Mouse (Mus musculus) myocyte (in vitro differentiated cells): ENCODE measurements around the gene Dusp22. TPM values are rescaled to one million over a fixed set of nuclear protein-coding genes. Genes with fewer than 3 reads are reported as not detected.

Experiments used
- H3K27me3 ChIP-seq: one replicate; pipeline ENCODE4 v1.6.1; 2011; ENCODE audit not compliant: control insufficient read depth, insufficient read depth, insufficient read length
- H3K36me3 ChIP-seq: one replicate; pipeline ENCODE4 v1.6.1; 2011; ENCODE audit not compliant: control insufficient read depth, insufficient read depth
- H3K4me2 ChIP-seq: one replicate; pipeline ENCODE4 v1.6.1; 2011; ENCODE audit warnings: low read depth, control low read depth
- H3K4me3 ChIP-seq: one replicate; pipeline ENCODE4 v1.5.1; 2011; ENCODE audit warnings: mild to moderate bottlenecking, control low read depth, moderate library complexity
- H3K79me2 ChIP-seq: one replicate; pipeline ENCODE4 v1.6.1; 2011; ENCODE audit not compliant: control insufficient read depth, insufficient read depth
- H3ac ChIP-seq: one replicate; pipeline ENCODE4 v1.6.1; 2011; ENCODE audit not compliant: control insufficient read depth, insufficient read length
- CEBPB ChIP-seq: IDR thresholded peaks from 2 replicates; pipeline ENCODE4 v1.6.1; 2011; ENCODE audit warnings: mild to moderate bottlenecking, moderate library complexity; ENCODE audit not compliant: poor library complexity, insufficient read depth, severe bottlenecking
- E2F4 ChIP-seq: IDR thresholded peaks from one replicate; pipeline ENCODE4 v1.6.1; 2011; ENCODE audit warnings: mild to moderate bottlenecking, control low read depth, moderate library complexity; ENCODE audit not compliant: insufficient read depth
- MAX ChIP-seq: IDR thresholded peaks from one replicate; pipeline ENCODE4 v1.6.1; 2011; ENCODE audit warnings: low read depth, mild to moderate bottlenecking, control low read depth
- MYOD1 ChIP-seq, 3 experiments: IDR thresholded peaks; one replicate each; pipeline ENCODE4 v1.6.1; 2011; ENCODE audit warnings: control low read depth in 2 of 3, low read depth in 2 of 3, mild to moderate bottlenecking in 2 of 3, moderate library complexity in 1 of 3; ENCODE audit not compliant: insufficient read length in 2 of 3, control insufficient read depth in 1 of 3
- MYOG ChIP-seq, 3 experiments: IDR thresholded peaks; one replicate each; pipeline ENCODE4 v1.6.1; 2011; ENCODE audit warnings: control low read depth in 2 of 3, low read depth in 2 of 3, mild to moderate bottlenecking in 2 of 3; ENCODE audit not compliant: insufficient read length in 2 of 3, control insufficient read depth in 1 of 3, insufficient read depth in 1 of 3
- POLR2A ChIP-seq: IDR thresholded peaks from one replicate; pipeline ENCODE4 v1.6.1; 2011; ENCODE audit warnings: low read depth, mild to moderate bottlenecking, control low read depth, moderate library complexity; ENCODE audit not compliant: insufficient read length
- POLR2AphosphoS2 ChIP-seq: IDR thresholded peaks from one replicate; pipeline ENCODE4 v1.6.1; 2011; ENCODE audit warnings: low read depth, control low read depth; ENCODE audit not compliant: insufficient read length
- REST ChIP-seq: IDR thresholded peaks from one replicate; pipeline ENCODE4 v1.6.1; 2011; ENCODE audit warnings: mild to moderate bottlenecking, control low read depth, moderate library complexity; ENCODE audit not compliant: insufficient read depth, insufficient read length
- SRF ChIP-seq: IDR thresholded peaks from one replicate; pipeline ENCODE4 v1.6.1; 2011; ENCODE audit warnings: low read depth; ENCODE audit not compliant: control insufficient read depth, insufficient read length
- TCF12 ChIP-seq: IDR thresholded peaks from one replicate; pipeline ENCODE4 v1.6.1; 2011; ENCODE audit warnings: mild to moderate bottlenecking, control low read depth; ENCODE audit not compliant: poor library complexity, insufficient read depth, severe bottlenecking
- TCF3 ChIP-seq: IDR thresholded peaks from one replicate; pipeline ENCODE4 v1.6.1; 2011; ENCODE audit warnings: low read depth, control low read depth; ENCODE audit not compliant: insufficient read length
- USF1 ChIP-seq: IDR thresholded peaks from one replicate; pipeline ENCODE4 v1.6.1; 2011; ENCODE audit warnings: low read depth, mild to moderate bottlenecking, control low read depth, moderate library complexity
- polyA plus RNA-seq: library from polyadenylated mRNA; unstranded; fragments of >200 nt; fragmentation: generic; extraction: Trizol; gene quantifications from one replicate; pipeline ENCODE4 v1.2.1, GENCODE M21; 2012; ENCODE audit warnings: missing spikeins

The Dusp22 gene
- polyA plus RNA-seq, 1 experiment = 10.4 TPM

DNA sequence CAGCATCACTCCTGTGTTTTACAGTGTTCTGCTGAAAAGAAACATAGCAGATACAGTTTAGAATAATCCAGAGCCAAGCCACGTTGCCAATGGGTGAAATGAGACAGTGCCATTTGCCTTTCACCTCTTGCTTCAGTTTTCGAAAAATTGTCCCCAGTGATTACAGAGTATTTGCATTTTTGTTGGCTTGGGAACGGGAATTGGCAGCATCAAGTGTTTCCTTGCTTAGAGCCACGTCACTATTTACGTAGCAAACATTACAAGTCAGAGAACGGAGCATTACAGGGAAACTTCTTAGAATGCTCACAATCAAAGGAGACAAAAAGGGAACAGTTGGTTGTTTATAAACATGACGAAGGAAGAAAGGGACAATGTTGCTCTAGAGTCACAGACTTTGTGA lies 85.3 kb downstream of the Dusp22 start:
- Histone ChIP-seq H3K36me3 (no peaks in the 10 kb centered on the region), H3K4me3 (no peak overlapping the region), H3K79me2 (no peaks in the 10 kb centered on the region), H3K4me2 (no peak overlapping the region), H3ac (no peak overlapping the region), H3K27me3 (peaks cover 26% of the 10 kb centered on the region)
- no peak for TF ChIP-seq POLR2AphosphoS2
- TF ChIP-seq E2F4 = no peak
- no peak for TF ChIP-seq POLR2A
- TF ChIP-seq CEBPB = no peak
- no peak for TF ChIP-seq REST
- no peak for TF ChIP-seq MYOD1 (IDR thresholded peaks at IDR 0.05; ENCODE audit: control insufficient read depth in 1 of 3, insufficient read length in 2 of 3, low read depth in 2 of 3)
- no peak for TF ChIP-seq MYOG (IDR thresholded peaks at IDR 0.05; ENCODE audit: control insufficient read depth in 1 of 3, insufficient read depth in 1 of 3, insufficient read length in 2 of 3, low read depth in 2 of 3)
- no peak for TF ChIP-seq SRF
- no peak for TF ChIP-seq TCF12
- no peak for TF ChIP-seq USF1
- TF ChIP-seq TCF3 = no peak
- no peak for TF ChIP-seq MAX

DNA sequence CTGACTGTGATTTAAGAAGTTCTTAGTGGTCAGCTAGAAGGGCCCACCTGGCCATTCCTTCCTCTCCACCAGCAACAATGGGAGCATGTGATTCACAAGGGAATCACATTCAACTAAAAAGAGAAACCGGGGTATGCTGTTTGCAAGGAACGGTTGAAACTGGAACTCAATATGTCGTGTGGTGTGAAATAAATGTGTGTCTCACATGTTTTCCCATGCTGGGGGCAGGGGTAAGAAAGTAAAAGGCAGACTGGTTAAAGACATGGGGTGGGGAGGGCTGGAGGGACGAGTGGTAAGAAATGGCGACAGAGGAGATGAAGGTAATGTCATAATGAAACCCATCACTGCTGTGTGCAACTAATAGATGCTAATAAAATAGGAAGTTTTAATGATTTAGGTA lies 87.3 kb downstream of the Dusp22 start:
- H3K36me3 ChIP-seq = no peaks in the 10 kb centered on the region
- no peak for TF ChIP-seq POLR2A
- TF ChIP-seq SRF = no peak
- no peak for TF ChIP-seq REST
- no peak for TF ChIP-seq USF1
- no peak for TF ChIP-seq CEBPB
- no peak for TF ChIP-seq TCF12
- no peak for TF ChIP-seq TCF3
- TF ChIP-seq MYOD1 (IDR thresholded peaks at IDR 0.05; ENCODE audit: control insufficient read depth in 1 of 3, insufficient read length in 2 of 3, low read depth in 2 of 3) = no peak
- no peak for TF ChIP-seq POLR2AphosphoS2
- H3K27me3 ChIP-seq = peaks cover 45% of the 10 kb centered on the region
- no peaks in the 10 kb centered on the region for H3K79me2 ChIP-seq
- no peak overlapping the region for H3ac ChIP-seq
- no peak overlapping the region for H3K4me3 ChIP-seq
- no peak overlapping the region for H3K4me2 ChIP-seq

DNA sequence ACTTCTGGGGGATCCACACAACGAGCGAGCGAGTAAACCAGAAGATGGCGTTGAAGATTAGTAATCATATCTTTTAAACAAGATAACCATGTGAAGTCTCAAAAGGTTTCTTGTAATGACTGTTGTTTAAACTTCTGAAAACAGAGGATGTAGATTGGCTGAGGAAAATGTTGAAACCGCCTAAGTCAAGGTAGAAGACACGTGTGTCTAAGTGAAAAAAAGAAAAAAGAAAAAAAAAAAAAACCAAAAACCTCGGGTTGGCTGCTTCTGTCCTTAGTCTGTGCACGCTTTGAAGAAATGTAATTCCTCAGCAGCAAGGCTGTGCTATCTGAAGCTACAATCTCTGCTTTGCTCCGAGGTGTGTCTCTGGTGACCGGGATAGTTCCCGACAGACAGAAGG lies 87.7 kb downstream of the Dusp22 start:
- H3K4me2 ChIP-seq = no peak overlapping the region
- H3K36me3 ChIP-seq = no peaks in the 10 kb centered on the region
- peaks cover 45% of the 10 kb centered on the region for H3K27me3 ChIP-seq
- no peak overlapping the region for H3K4me3 ChIP-seq
- no peak overlapping the region for H3ac ChIP-seq
- no peak for TF ChIP-seq TCF3
- no peak for TF ChIP-seq TCF12
- no peak for TF ChIP-seq E2F4
- no peak for TF ChIP-seq CEBPB
- TF ChIP-seq SRF = no peak
- no peak for TF ChIP-seq REST
- no peak for TF ChIP-seq USF1
- H3K79me2 ChIP-seq = no peaks in the 10 kb centered on the region

DNA sequence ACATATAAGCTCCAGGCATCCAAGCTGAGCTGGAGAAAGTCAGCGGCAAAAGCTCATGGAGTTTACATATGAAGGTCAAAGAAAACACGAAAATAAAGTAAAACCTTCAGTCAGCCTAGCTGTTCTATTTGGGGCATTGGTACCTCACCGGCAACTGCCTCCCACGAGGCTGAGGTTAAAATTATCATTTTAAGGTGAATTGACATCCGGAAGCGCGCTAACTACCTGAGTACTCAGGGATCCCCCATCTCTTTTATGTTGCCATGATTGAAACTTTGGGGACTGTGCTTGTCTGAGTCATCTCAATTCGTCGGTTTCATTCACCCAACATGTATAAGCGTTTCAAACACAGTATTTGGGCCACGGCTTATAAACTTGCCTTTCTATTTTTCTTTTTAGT lies 88.5 kb downstream of the Dusp22 start:
- H3K36me3 ChIP-seq = no peaks in the 10 kb centered on the region
- H3ac ChIP-seq = no peak overlapping the region
- no peak overlapping the region for H3K4me2 ChIP-seq
- H3K4me3 ChIP-seq = no peak overlapping the region
- no peaks in the 10 kb centered on the region for H3K79me2 ChIP-seq
- peaks cover 45% of the 10 kb centered on the region for H3K27me3 ChIP-seq
- TF ChIP-seq USF1 (no peak), TCF12 (no peak), MAX (no peak), POLR2A (no peak), MYOD1 (IDR thresholded peaks at IDR 0.05; ENCODE audit: control insufficient read depth in 1 of 3, insufficient read length in 2 of 3, low read depth in 2 of 3) (no peak), MYOG (IDR thresholded peaks at IDR 0.05; ENCODE audit: control insufficient read depth in 1 of 3, insufficient read depth in 1 of 3, insufficient read length in 2 of 3, low read depth in 2 of 3) (no peak), REST (no peak), E2F4 (no peak), CEBPB (no peak), POLR2AphosphoS2 (no peak), SRF (no peak), TCF3 (no peak)

DNA sequence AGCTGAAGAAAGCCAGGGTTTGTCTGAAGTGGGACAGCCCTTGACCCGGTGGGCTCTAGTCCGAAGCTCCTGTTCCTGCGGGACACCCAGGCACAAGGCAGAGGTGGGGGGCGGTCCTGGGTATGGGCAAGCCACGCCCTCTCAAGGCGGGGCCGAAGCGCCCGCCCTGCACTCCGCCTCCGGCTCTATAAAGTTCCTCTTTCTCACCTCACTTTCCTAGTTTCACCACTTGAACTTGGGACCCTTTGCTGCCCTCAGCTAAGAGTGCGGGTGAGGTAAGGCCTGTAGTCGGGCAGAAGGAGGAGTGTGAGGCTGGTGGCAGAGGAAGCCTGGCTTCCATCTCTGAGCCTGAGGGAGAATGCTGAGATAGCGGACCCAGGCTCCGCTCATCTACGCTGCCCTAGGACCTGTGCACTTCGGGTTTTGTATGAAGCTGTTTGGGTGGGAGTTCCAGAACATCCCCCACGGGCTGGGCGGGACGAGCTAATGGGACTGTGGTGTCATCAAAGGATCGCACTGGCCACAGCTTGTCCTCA lies 89.3 kb downstream of the Dusp22 start, which contains the start of gene Irf4:
Gene Irf4, plus strand, starts transcription at position 206 of the 536 bp plus-strand sequence.
- no peaks in the 10 kb centered on the region for H3K79me2 ChIP-seq

More for the DNA sequence above, 89.3 kb downstream of the Dusp22 start, which contains the start of gene Irf4:
- Histone ChIP-seq H3K4me3 (no peak within 1 kb of the TSS), H3K36me3 (no peaks in the 10 kb centered on the region), H3ac (no peak within 1 kb of the TSS), H3K4me2 (peak within 1 kb of the TSS; percentile 65), H3K27me3 (peaks cover 45% of the 10 kb centered on the region)
- no peak for TF ChIP-seq MYOG (IDR thresholded peaks at IDR 0.05; ENCODE audit: control insufficient read depth in 1 of 3, insufficient read depth in 1 of 3, insufficient read length in 2 of 3, low read depth in 2 of 3)
- no peak for TF ChIP-seq TCF12
- TF ChIP-seq POLR2AphosphoS2 = no peak
- no peak for TF ChIP-seq USF1
- TF ChIP-seq POLR2A = no peak
- no peak for TF ChIP-seq MAX
- TF ChIP-seq TCF3 = no peak
- no peak for TF ChIP-seq MYOD1 (IDR thresholded peaks at IDR 0.05; ENCODE audit: control insufficient read depth in 1 of 3, insufficient read length in 2 of 3, low read depth in 2 of 3)
- no peak for TF ChIP-seq CEBPB
- TF ChIP-seq E2F4 = no peak
- TF ChIP-seq REST = no peak
